Mouse (Mus musculus) liver, embryonic 14.5 days (tissue): ENCODE data around the gene Immt. TPM values are rescaled to one million over a fixed set of nuclear protein-coding genes. Genes with fewer than 3 reads are reported as not detected.
"Not testable (repeated sequence)": the region's sequence is repeated elsewhere in the genome, so short reads cannot be mapped to it uniquely, and the experiment has no call there.

Source experiments
- ATAC-seq: fragments of 200-750 bp; cut with Nextera tagmentation; 2 replicates; pipeline ENCODE4 v1.8.0; 2017; ENCODE audit warnings: moderate number of reproducible peaks, mild to moderate bottlenecking, moderate library complexity; ENCODE audit not compliant: insufficient read depth
- DNase-seq, 3 experiments: peaks; one replicate each; pipeline ENCODE4 v3.0.0-alpha.2; 2012 to 2013; ENCODE audit warnings: low read depth in 3 of 3, low spot score in 3 of 3
- H3K27ac ChIP-seq: fragments of 300-500 bp; sonication (generic); 2 replicates; pipeline ENCODE4 v1.5.1; 2014; ENCODE audit warnings: moderate library complexity, mild to moderate bottlenecking, control low read depth, inconsistent platforms
- H3K27me3 ChIP-seq: fragments of 300-500 bp; sonication (generic); 2 replicates; pipeline ENCODE4 v1.6.1; 2014; ENCODE audit warnings: mild to moderate bottlenecking, low read length, moderate library complexity; ENCODE audit not compliant: control insufficient read depth, insufficient read depth
- H3K36me3 ChIP-seq: fragments of 300-500 bp; sonication (generic); replicated peaks from 2 replicates; pipeline ENCODE4 v1.6.1; 2014; ENCODE audit warnings: low read depth; ENCODE audit not compliant: control insufficient read depth, insufficient read depth
- H3K4me1 ChIP-seq, 2 experiments: fragments of 200-500 bp in 1 of 2; fragments of 300-500 bp in 1 of 2; sonication (generic) in 1 of 2; replicated peaks; 2 replicates each; pipeline ENCODE4 v1.6.1; 2012 to 2014; ENCODE audit warnings: antibody characterized with exemption in 1 of 2, inconsistent platforms in 1 of 2, low read length in 1 of 2; ENCODE audit not compliant: control insufficient read depth in 2 of 2, insufficient read depth in 2 of 2
- H3K4me2 ChIP-seq: fragments of 300-500 bp; sonication (generic); 2 replicates; pipeline ENCODE4 v1.6.1; 2014; ENCODE audit warnings: low read depth, mild to moderate bottlenecking, control low read depth, moderate library complexity
- H3K4me3 ChIP-seq, 2 experiments: fragments of 200-500 bp in 1 of 2; fragments of 300-500 bp in 1 of 2; sonication (generic) in 1 of 2; 2 replicates each; pipeline ENCODE4 v1.5.1; 2012 to 2014; ENCODE audit warnings: low read depth in 2 of 2, low read length in 2 of 2, mild to moderate bottlenecking in 2 of 2, control low read depth in 1 of 2, inconsistent platforms in 1 of 2, moderate library complexity in 1 of 2; ENCODE audit not compliant: insufficient read depth in 1 of 2
- H3K9ac ChIP-seq: fragments of 300-500 bp; sonication (generic); replicated peaks from 2 replicates; pipeline ENCODE4 v1.6.1; 2014; ENCODE audit warnings: mild to moderate bottlenecking, control low read depth, moderate library complexity
- H3K9me3 ChIP-seq: fragments of 300-500 bp; sonication (generic); 2 replicates; pipeline ENCODE4 v1.6.1; 2016; ENCODE audit warnings: low read length, mixed read lengths; ENCODE audit not compliant: control insufficient read depth
- CTCF ChIP-seq: IDR thresholded peaks from 2 replicates; pipeline ENCODE4 v1.5.1; 2016; ENCODE audit warnings: antibody characterized with exemption, low read depth, control low read depth
- EP300 ChIP-seq: IDR thresholded peaks from 2 replicates; pipeline ENCODE4 v1.6.1; 2016; ENCODE audit warnings: antibody characterized with exemption, low read depth
- WGBS: fragments of 180-500 bp; shearing (Covaris S2); extraction: QIAGEN DNeasy Blood & Tissue Kit; methylation state at CpG from one replicate; pipeline ENCODE4 v1.1.7; 2014; ENCODE audit not compliant: insufficient replicate concordance; 5-methylcytosine and 5-hydroxymethylcytosine counted together
- polyA plus RNA-seq, 2 experiments: library from polyadenylated mRNA; depleted of rRNA in 1 of 2; stranded (reverse) in 1 of 2; unstranded in 1 of 2; fragments of >200 nt; fragmentation: Nextera tagmentation in 1 of 2; extraction: Ambion mirVana in 1 of 2; gene quantifications; 2 replicates each; pipeline versions ENCODE4 v1.2.1 to v1.2.3; 2012 to 2014

Gene Immt
- polyA plus RNA-seq, 2 experiments = 47.0 to 132 TPM

DNA sequence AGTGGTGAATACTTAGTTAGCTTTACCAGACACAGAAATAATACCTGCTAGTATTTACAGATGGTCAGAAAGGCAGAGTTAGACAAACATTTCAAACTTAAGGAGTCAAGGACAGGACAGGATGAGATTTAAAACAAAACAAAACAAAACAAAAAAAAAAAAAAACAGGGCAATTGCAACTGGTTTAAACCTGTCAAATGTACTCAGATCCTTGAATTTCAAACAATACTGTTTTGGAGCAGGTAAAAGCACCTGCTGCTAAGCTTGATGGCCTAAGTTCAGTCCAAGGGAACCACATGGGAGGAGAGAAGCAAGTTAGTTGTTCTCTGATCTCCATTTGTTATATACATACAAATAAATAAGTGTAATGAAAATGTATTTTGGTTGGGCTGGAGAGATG lies 8.7 kb downstream of the Immt start:
- no peak for TF ChIP-seq EP300
- no peak overlapping the region for H3K9ac ChIP-seq
- no peaks in the 10 kb centered on the region for H3K27me3 ChIP-seq
- H3K4me2 ChIP-seq = no peak overlapping the region
- H3K27ac ChIP-seq = no peak overlapping the region
- DNase-seq (no peak), ATAC-seq (no peak)
- H3K36me3 ChIP-seq = no peaks in the 10 kb centered on the region; the same call in 1 of the 2 replicates
- H3K4me1 ChIP-seq = peaks cover 3 to 16% of the 10 kb centered on the region in 2 experiments; a peak in 3 of 4 replicates
- no peak overlapping the region for H3K4me3 ChIP-seq
- H3K9me3 ChIP-seq = no peaks in the 10 kb centered on the region

DNA sequence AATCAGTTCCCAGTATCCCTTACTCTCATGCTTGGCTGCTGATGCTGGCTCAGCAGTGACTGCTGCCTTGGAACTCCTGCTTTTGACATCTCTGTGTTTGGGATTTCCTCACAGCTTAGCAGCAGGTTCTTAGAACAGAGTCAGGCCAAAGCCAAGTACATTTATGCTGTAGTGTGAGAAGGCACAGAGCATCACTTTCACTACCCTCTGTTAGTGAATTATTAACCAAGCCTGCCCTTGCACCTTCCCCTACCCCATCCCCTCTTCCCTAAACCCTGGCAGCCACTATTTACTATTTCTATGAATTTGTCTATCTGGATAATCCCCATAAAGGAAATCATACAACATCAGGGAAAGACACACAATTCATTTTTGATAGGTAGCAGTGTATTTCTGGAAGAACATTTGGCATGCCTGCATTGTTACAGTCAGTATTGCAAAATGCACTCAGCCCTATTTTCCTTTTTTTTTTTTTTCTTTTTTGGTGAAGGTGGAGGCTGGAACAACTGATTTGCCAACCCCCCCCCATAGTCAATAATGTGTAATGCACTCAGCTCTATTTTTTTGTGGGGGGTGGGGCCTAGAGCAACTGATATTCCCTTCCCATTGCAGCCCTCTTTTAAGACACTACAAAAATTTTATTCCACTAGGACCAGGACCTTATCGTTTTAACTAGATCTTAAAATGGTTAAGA lies 9.6 kb downstream of the Immt start:
- Histone ChIP-seq H3K27ac (no peak overlapping the region), H3K4me1 (peaks cover 3 to 16% of the 10 kb centered on the region in 2 experiments; a peak in 3 of 4 replicates), H3K9me3 (no peaks in the 10 kb centered on the region), H3K36me3 (peaks cover 7% of the 10 kb centered on the region), H3K4me2 (no peak overlapping the region), H3K9ac (no peak overlapping the region), H3K27me3 (no peaks in the 10 kb centered on the region), H3K4me3 (no peak overlapping the region)
- DNase-seq (no peak), ATAC-seq (0 out of 2 replicates have a peak, but pooled peaks have one; percentile 53)
- TF ChIP-seq CTCF = no peak
- no peak for TF ChIP-seq EP300
- WGBS = 81% methylated on average over 1 of the region's 1 CpGs

- H3K27me3 ChIP-seq, H3K4me1 ChIP-seq, H3K4me3 ChIP-seq, H3K9me3 ChIP-seq, H3K9ac ChIP-seq, H3K27ac ChIP-seq, H3K4me2 ChIP-seq, DNase-seq, ATAC-seq: not testable (repeated sequence)
- peaks cover 23% of the 10 kb centered on the region for H3K36me3 ChIP-seq
- WGBS = 91% methylated on average over 6 of the region's 6 CpGs
Observed at GRCm38 (mm10) chr6:71846906-71847305, 15.8 kb downstream of the Immt start.

- H3K27ac ChIP-seq = no peak overlapping the region
- H3K36me3 ChIP-seq = peaks cover 55% of the 10 kb centered on the region
- DNase-seq (no peak), ATAC-seq (no peak)
- no peaks in the 10 kb centered on the region for H3K27me3 ChIP-seq
- no peak overlapping the region for H3K4me3 ChIP-seq
- TF ChIP-seq CTCF (no peak), EP300 (no peak)
- no peaks in the 10 kb centered on the region for H3K4me1 ChIP-seq
- no peak overlapping the region for H3K4me2 ChIP-seq
- WGBS = 80% methylated on average over 2 of the region's 2 CpGs
- H3K9ac ChIP-seq = no peak overlapping the region
- no peaks in the 10 kb centered on the region for H3K9me3 ChIP-seq
Observed at GRCm38 (mm10) chr6:71867751-71868150, 36.6 kb downstream of the Immt start.

DNA sequence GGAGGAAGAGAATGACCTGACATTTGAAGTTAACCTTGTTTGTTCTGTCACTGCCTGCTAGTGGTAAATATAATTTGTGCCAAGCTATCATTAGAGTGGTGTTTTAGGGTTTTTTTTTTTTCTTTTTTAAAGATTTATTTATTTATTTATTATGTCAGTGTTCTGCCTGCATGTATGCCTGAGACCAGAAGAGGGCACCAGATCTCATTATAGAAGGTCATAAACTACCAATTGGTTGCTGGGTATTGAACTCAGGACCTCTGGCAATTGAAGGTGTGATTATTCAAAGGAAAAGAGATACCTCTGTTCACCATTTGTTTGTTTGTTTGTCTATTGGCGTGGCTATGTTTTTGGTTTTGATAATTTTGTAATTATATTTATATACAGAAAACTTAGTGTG lies 37.7 kb downstream of the Immt start:
- no peak overlapping the region for H3K4me3 ChIP-seq
- H3K27me3 ChIP-seq = no peaks in the 10 kb centered on the region
- DNase-seq (no peak), ATAC-seq (no peak)
- WGBS = 67% methylated on average over 1 of the region's 1 CpGs
- H3K9me3 ChIP-seq = no peaks in the 10 kb centered on the region
- H3K4me1 ChIP-seq = no peaks in the 10 kb centered on the region
- H3K27ac ChIP-seq = no peak overlapping the region
- no peak overlapping the region for H3K4me2 ChIP-seq
- H3K36me3 ChIP-seq = peaks cover 49% of the 10 kb centered on the region
- TF ChIP-seq CTCF (peak; percentile 20; the same call in 1 of the 2 replicates), EP300 (no peak)
- H3K9ac ChIP-seq = no peak overlapping the region
